Mouse (Mus musculus) neural tube, embryonic 14.5 days (tissue): ENCODE measurements around the gene Pigc. TPM values are rescaled to one million over a fixed set of nuclear protein-coding genes. Genes with fewer than 3 reads are reported as not detected.

Experiments
- ATAC-seq: fragments of 200-750 bp; cut with Nextera tagmentation; 2 replicates; pipeline ENCODE4 v1.8.0; 2017; ENCODE audit warnings: low read depth, mild to moderate bottlenecking, moderate TSS enrichment, moderate library complexity
- H3K27ac ChIP-seq: fragments of 300-500 bp; sonication (generic); 2 replicates; pipeline ENCODE4 v1.5.1; 2014; ENCODE audit warnings: low read depth, mild to moderate bottlenecking, control low read depth, low read length, moderate library complexity, mixed read lengths
- H3K27me3 ChIP-seq: fragments of 300-500 bp; sonication (generic); 2 replicates; pipeline ENCODE4 v1.6.1; 2014; ENCODE audit warnings: low read length; ENCODE audit not compliant: control insufficient read depth, insufficient read depth
- H3K36me3 ChIP-seq: fragments of 300-500 bp; sonication (generic); 2 replicates; pipeline ENCODE4 v1.6.1; 2014; ENCODE audit warnings: low read length, mixed read lengths; ENCODE audit not compliant: control insufficient read depth, insufficient read depth
- H3K4me1 ChIP-seq: fragments of 300-500 bp; sonication (generic); 2 replicates; pipeline ENCODE4 v1.6.1; 2014; ENCODE audit warnings: low read length; ENCODE audit not compliant: control insufficient read depth, insufficient read depth
- H3K4me2 ChIP-seq: fragments of 300-500 bp; sonication (generic); 2 replicates; pipeline ENCODE4 v1.6.1; 2014; ENCODE audit warnings: mild to moderate bottlenecking, low read depth, low read length, control low read depth
- H3K4me3 ChIP-seq: fragments of 300-500 bp; sonication (generic); 2 replicates; pipeline ENCODE4 v1.5.1; 2014; ENCODE audit warnings: low read depth, low read length, control low read depth, mixed read lengths
- H3K9ac ChIP-seq: fragments of 300-500 bp; sonication (generic); replicated peaks from 2 replicates; pipeline ENCODE4 v1.6.1; 2014; ENCODE audit warnings: low read depth, mild to moderate bottlenecking, control low read depth, low read length, mixed read lengths
- H3K9me3 ChIP-seq: fragments of 300-500 bp; sonication (generic); 2 replicates; pipeline ENCODE4 v1.6.1; 2016; ENCODE audit warnings: low read length; ENCODE audit not compliant: control insufficient read depth
- WGBS: fragments of 180-500 bp; shearing (Covaris S2); extraction: QIAGEN DNeasy Blood & Tissue Kit; methylation state at CpG from one replicate; pipeline ENCODE4 v1.1.7; 2014; 5-methylcytosine and 5-hydroxymethylcytosine counted together
- polyA plus RNA-seq: library from polyadenylated mRNA; unstranded; fragments of >200 nt; fragmentation: Nextera tagmentation; extraction: Ambion mirVana; gene quantifications from 2 replicates; pipeline ENCODE4 v1.2.1, GENCODE M21; 2014

Pigc gene
- polyA plus RNA-seq, 1 experiment from 2014 or later: 32.8 TPM

- no peak overlapping the region for H3K4me2 ChIP-seq
- H3K4me3 ChIP-seq: no peak overlapping the region
- no peaks in the 10 kb centered on the region for H3K36me3 ChIP-seq
- H3K27me3 ChIP-seq: no peaks in the 10 kb centered on the region
- no peaks in the 10 kb centered on the region for H3K9me3 ChIP-seq
- H3K9ac ChIP-seq: no peak overlapping the region
- no peak for ATAC-seq
- no peak overlapping the region for H3K27ac ChIP-seq
- H3K4me1 ChIP-seq: no peaks in the 10 kb centered on the region
- WGBS: 65% methylated on average over 6 of the region's 6 CpGs
Measured at GRCm38 (mm10) chr1:161983451-161983850, 14.5 kb downstream of the Pigc start.

GRCm38 (mm10) chr1:161983979-161984566 is 15.1 kb downstream of the Pigc start:
- ATAC-seq: no peak
- no peak overlapping the region for H3K27ac ChIP-seq
- H3K36me3 ChIP-seq: no peaks in the 10 kb centered on the region
- H3K27me3 ChIP-seq: no peaks in the 10 kb centered on the region
- H3K4me1 ChIP-seq: no peaks in the 10 kb centered on the region
- H3K9me3 ChIP-seq: no peaks in the 10 kb centered on the region
- no peak overlapping the region for H3K4me2 ChIP-seq
- no peak overlapping the region for H3K4me3 ChIP-seq
- no peak overlapping the region for H3K9ac ChIP-seq
- WGBS: 20% methylated on average over 4 of the region's 4 CpGs

GRCm38 (mm10) chr1:161990684-161991578 is 21.9 kb downstream of the Pigc start:
- ATAC-seq: no peak
- Histone ChIP-seq H3K4me1 (no peaks in the 10 kb centered on the region), H3K4me2 (no peak overlapping the region), H3K36me3 (no peaks in the 10 kb centered on the region), H3K4me3 (no peak overlapping the region), H3K9me3 (no peaks in the 10 kb centered on the region), H3K9ac (no peak overlapping the region), H3K27ac (no peak overlapping the region), H3K27me3 (no peaks in the 10 kb centered on the region)
- 30% methylated on average over 10 of the region's 10 CpGs for WGBS

GRCm38 (mm10) chr1:161991846-161992245 is 22.9 kb downstream of the Pigc start:
- H3K27me3 ChIP-seq: no peaks in the 10 kb centered on the region
- H3K27ac ChIP-seq: no peak overlapping the region
- no peaks in the 10 kb centered on the region for H3K4me1 ChIP-seq
- H3K36me3 ChIP-seq: no peaks in the 10 kb centered on the region
- H3K9ac ChIP-seq: no peak overlapping the region
- H3K9me3 ChIP-seq: no peaks in the 10 kb centered on the region
- H3K4me2 ChIP-seq: no peak overlapping the region
- H3K4me3 ChIP-seq: no peak overlapping the region
- ATAC-seq: no peak
- 81% methylated on average over 11 of the region's 11 CpGs for WGBS

- no peak overlapping the region for H3K9ac ChIP-seq
- H3K4me1 ChIP-seq: no peaks in the 10 kb centered on the region
- 97% methylated on average over 7 of the region's 7 CpGs for WGBS
- no peak for ATAC-seq
- no peaks in the 10 kb centered on the region for H3K9me3 ChIP-seq
- no peaks in the 10 kb centered on the region for H3K36me3 ChIP-seq
- no peak overlapping the region for H3K4me3 ChIP-seq
- no peak overlapping the region for H3K27ac ChIP-seq
- H3K4me2 ChIP-seq: no peak overlapping the region
- H3K27me3 ChIP-seq: no peaks in the 10 kb centered on the region
Measured at GRCm38 (mm10) chr1:161992389-161992788, 23.4 kb downstream of the Pigc start.

GRCm38 (mm10) chr1:161998781-161999180 is 29.8 kb downstream of the Pigc start:
- no peak overlapping the region for H3K4me3 ChIP-seq
- peaks cover 10% of the 10 kb centered on the region for H3K4me1 ChIP-seq
- H3K4me2 ChIP-seq: no peak overlapping the region
- H3K27me3 ChIP-seq: no peaks in the 10 kb centered on the region
- no peak overlapping the region for H3K27ac ChIP-seq
- H3K9me3 ChIP-seq: no peaks in the 10 kb centered on the region
- no peaks in the 10 kb centered on the region for H3K36me3 ChIP-seq
- no peak for ATAC-seq
- WGBS: 81% methylated on average over 4 of the region's 4 CpGs
- no peak overlapping the region for H3K9ac ChIP-seq

- Histone ChIP-seq H3K9me3 (no peaks in the 10 kb centered on the region), H3K4me3 (no peak overlapping the region), H3K4me1 (peaks cover 15% of the 10 kb centered on the region), H3K36me3 (no peaks in the 10 kb centered on the region), H3K27ac (peak overlapping the region; percentile 74), H3K4me2 (no peak overlapping the region), H3K9ac (0 out of 2 replicates have a peak overlapping the region, but pooled peaks have one; percentile 3), H3K27me3 (no peaks in the 10 kb centered on the region)
- ATAC-seq: no peak
- 44% methylated on average over 5 of the region's 5 CpGs for WGBS
Measured at GRCm38 (mm10) chr1:161999338-161999737, 30.4 kb downstream of the Pigc start.

GRCm38 (mm10) chr1:161999882-162000371 is 30.9 kb downstream of the Pigc start:
- no peaks in the 10 kb centered on the region for H3K36me3 ChIP-seq
- H3K4me3 ChIP-seq: no peak overlapping the region
- ATAC-seq: peak; percentile 92
- 0% methylated on average over 4 of the region's 4 CpGs for WGBS
- no peaks in the 10 kb centered on the region for H3K9me3 ChIP-seq
- H3K27me3 ChIP-seq: no peaks in the 10 kb centered on the region
- peak overlapping the region; percentile 16; the same call in 1 of the 2 replicates for H3K4me2 ChIP-seq
- peak overlapping the region; percentile 74 for H3K27ac ChIP-seq
- 0 out of 2 replicates have a peak overlapping the region, but pooled peaks have one; percentile 3 for H3K9ac ChIP-seq
- H3K4me1 ChIP-seq: peaks cover 19% of the 10 kb centered on the region

- Histone ChIP-seq H3K9ac (no peak overlapping the region), H3K4me1 (peaks cover 21% of the 10 kb centered on the region), H3K27ac (no peak overlapping the region), H3K9me3 (no peaks in the 10 kb centered on the region), H3K36me3 (no peaks in the 10 kb centered on the region), H3K4me3 (no peak overlapping the region), H3K27me3 (no peaks in the 10 kb centered on the region), H3K4me2 (no peak overlapping the region)
- ATAC-seq: no peak
- 50% methylated on average over 8 of the region's 8 CpGs for WGBS
Measured at GRCm38 (mm10) chr1:162001328-162001727, 32.3 kb downstream of the Pigc start.
